Mouse (Mus musculus): Measurements from ENCODE around the gene Ube2d1.

Gene Ube2d1

DNA sequence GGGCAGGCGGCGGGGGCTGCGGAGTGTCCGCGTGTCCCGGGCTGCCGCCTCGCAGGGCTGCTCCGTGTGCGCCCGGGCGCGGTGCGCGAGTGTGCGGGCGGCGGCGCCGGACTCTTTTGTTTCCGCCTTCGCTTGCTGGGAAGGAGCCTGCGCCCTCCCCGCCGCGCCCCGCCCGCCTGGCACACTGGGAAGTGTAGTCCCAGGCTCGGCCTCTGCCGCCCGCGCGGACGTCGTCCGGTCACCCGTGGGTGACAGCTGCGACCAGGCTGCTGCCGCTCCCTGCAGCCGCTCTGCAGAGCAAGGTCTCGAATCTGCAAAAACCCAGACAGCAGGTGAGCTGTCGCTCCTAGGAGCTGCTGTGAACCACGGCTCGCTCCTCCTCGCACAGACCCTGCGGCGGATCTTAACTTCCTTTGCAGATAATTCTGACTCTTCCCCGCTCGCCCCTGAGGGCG lies at the start of gene Ube2d1:
Gene Ube2d1, minus strand, starts transcription at position 137 of the 455 bp plus-strand sequence.
- peak; percentile 91 for DNase-seq

DNA sequence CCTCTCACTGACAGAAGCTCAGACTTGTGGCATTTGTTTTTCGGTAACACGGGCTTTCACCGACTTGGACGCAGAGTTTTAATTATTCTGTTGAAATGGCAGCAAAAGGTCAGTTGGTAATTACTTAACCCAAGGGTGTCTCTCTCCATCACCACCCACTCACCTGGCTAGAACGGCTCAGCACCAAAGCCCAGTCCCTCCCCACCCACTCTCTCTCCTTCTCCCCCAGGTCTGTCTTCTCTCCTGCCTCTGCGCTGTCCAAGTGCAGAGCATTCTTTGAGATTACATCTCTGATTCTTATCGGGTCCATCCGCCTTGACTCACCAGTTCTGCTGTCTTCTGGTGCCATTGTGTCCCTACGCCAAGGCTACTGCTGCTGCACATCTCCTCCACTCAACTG lies 47.8 kb upstream of the Ube2d1 start:
- no peak for DNase-seq

DNA sequence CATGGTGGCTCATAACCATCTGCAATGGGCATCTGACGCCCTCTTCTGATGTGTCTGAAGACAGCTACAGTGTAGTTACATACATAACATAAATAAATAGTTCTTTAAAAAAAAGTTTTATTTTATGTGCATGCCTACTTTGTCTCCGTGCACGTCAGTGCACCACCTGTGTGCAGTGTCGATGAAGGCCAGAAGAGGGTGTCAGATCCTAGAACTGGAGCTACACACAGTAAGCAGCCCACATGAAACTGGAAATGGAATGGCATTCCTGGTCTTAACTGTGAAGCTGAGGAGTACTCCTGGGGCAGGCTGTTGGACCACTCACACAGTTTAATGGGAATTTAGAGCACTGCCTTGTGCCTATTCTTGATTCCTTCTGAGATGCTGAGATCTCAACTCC lies 47.3 kb upstream of the Ube2d1 start:
- DNase-seq: no peak

DNA sequence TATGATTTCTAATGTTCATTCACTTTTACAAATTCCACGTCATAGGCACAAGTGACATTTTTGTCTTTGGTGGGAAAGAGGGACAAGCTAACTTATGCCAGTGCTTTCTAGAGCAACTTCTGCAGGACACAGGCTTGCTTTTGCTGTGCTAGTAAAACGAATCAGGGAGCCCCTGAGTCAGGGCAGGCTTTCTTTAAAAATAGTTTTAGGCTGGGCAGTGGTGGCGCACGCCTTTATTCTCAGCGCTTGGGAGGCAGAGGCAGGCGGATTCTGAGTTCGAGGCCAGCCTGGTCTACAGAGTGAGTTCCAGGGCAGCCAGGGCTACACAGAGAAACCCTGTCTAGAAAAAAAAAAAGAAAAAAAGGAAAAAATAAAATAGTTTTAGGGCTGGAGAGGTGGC lies 46.8 kb upstream of the Ube2d1 start:
- no peak for DNase-seq

DNA sequence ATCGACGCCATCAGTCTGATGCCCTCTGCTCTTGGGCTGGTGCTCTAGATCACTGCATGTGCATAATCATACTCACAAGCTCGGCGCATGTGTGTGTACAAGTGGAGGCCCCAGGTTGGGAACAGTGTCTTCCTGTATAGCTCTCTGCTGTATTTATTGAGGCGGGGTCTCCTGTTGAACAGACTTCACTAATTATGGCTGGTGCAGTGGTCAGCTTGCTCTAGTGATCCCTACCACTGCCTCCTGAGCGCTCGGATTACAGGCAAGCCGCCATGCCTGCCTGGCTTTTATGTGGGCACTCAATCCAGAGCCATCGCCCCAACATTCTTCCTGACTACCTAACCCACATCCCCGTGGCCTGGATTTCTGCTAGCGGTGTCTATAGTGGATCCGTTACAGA lies 45.0 kb upstream of the Ube2d1 start:
- no peak for DNase-seq

DNA sequence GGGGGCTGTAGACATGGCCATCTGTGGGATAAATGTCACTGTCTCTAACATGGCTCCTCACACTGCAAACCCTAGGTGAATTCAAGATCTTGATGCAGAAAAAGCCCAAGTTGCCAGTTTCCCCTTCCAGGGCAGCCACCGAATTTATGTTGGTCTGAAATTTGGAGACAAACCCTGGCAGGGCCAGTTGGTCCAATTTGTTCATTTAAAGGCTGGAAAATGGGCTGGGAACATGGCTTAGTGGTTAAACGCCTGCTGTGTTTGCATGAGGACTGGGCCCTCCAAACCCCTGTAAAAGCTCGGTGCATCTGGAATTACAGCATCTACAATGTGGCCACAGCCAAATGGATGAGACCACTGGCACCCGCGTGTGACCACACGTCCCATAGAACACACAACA lies 44.2 kb upstream of the Ube2d1 start:
- no peak for DNase-seq

DNA sequence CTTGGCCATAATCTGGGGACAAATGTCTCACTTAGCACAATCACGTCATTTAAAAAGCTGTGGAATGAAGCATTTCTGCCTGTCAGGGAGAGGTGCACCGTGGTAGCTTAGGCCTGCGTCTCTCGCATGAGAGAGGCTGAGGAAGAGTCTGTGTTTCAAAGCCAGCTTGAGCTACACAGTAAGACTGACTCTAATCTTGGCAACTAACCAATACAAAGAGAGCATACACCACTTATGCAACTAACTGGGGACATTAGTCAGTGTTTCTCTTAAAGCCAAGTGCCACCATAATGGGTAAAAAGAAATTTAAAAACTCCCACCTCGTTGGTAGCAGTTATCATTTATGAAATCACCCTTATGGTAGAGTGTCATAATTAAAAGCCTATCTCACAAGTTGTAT lies 43.8 kb upstream of the Ube2d1 start:
- DNase-seq: no peak

DNA sequence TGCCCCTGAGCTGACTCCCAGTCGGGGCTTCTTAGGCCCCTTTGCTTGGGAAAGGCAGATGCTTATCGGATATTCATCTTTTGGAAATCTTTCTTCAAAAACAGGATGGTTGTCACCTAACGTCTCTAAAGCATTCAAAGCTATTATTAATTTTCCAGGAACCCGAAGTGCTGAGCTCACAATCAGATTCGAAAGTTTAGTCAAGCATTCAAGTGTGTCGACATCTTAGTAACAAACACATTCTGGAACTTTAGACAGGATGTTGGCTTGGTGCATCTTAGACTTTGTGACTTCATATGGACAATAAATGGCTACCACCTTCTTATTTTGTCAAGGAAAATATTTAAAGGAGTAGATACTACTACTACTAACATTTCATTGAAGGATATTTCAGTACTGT lies 43.3 kb upstream of the Ube2d1 start:
- DNase-seq: no peak

DNA sequence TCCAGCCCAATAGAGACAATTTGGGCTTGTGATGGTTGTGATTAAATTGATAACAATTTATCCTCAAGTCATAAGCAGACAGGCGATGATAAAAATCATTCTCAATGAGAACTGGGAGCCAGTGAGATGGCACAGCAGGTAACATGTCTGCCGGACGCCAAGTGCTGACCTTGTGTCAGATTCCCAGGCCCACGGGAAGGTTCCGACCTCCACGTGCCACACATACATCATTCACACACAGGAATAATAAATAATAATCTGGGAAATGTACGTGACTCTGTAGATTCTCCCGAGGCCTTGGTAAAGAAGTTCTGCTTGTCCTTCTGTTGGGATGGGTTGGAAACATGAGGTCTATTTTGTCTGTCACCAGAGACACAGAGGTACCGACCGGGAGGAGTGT lies 42.3 kb upstream of the Ube2d1 start:
- no peak for DNase-seq

DNA sequence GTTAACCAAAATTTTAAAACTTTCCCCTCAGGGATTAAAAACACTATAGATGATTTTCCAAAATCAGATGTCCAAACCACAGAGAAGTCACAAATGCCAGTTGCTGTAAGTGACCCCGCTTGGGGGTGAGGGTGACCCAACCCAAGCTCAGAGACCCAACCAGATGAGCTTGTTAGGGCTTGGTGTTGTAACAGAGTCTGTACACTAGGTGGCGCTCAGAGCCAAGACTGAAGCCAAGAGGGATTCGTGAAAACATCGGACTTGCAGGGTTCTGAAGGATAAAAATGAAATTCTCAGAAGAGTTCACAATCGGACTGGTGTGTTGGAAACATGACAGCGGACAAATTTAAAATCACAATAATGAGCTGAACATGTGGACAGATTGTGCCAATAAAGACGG lies 41.7 kb upstream of the Ube2d1 start:
- peak; percentile 53 for DNase-seq

DNA sequence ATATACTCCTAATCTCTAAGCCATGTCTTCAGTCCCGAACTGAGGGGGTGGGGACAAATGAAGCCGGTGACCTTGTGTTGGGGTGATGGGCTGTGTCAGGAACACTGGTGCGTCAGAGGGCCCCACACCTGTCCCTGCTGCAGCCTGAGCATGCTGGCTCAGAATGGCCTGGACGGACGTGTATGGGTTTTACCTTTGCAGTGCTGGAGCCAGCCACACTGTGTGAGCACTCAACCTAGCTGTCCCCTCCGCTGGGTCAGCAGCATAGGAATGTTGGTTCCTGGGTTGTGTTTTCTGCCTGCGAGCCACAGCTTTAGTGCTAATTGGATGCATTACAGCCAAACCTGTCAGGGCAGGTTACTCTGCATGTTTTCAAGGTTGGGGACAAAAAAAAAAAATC lies 41.1 kb upstream of the Ube2d1 start:
- DNase-seq: no peak

DNA sequence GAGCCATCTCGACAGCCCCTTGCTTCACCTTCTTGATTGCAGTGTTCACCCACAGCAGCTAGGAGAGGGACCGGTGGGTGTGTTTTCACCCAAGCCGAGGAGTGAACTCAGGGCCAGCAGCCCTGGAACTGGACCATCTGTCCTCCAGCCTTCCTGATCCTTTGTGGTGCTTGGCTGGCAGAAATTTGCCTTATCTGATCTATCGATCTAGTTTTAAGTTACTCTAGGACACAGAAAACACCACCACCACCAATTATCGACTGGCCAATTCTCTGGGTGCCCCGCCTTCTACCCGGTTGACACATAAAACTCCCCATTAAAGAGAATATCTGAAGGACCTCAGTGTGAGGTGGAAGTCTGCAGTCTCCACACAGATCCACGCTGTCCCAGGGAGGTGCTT lies 38.6 kb upstream of the Ube2d1 start:
- no peak for DNase-seq

DNA sequence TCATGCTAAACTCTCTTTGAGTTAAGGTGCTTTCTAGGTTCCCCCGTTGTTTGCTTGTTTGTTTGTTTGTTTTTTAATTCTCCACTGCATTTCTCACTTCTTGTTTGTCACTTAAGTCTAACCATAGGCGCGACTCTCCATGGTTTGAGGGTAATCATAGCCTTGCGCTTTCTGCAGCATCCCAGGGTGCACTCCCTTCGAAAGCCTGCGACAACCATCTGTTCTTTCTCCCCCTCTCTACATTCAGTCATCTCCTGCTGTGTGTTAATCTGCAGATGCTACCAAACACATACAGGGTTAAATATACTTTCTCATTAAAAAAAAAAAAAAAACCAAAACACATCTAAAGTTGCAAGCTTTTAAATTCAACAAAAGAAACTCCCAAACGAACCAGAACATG lies 31.4 kb upstream of the Ube2d1 start:
- DNase-seq: no peak

DNA sequence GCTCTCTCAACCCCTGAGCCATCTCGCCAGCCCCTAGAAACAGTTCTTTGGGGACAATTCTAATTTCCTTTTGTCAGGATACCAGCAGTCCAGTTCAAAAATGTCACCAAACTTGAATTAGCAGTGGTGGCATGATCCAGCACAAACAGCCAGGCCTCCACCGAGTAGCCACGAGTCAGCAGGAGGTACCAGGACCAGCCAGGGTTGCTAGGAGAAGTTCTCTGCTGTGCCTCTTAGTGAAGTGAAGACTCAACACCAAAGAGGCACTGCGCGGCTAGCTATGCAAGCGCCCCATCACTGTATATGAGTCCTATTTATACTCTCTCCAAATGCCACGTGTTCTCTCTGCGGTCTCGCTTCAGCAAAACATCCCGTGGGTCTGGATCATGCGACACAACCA lies 31.0 kb upstream of the Ube2d1 start:
- DNase-seq: no peak

DNA sequence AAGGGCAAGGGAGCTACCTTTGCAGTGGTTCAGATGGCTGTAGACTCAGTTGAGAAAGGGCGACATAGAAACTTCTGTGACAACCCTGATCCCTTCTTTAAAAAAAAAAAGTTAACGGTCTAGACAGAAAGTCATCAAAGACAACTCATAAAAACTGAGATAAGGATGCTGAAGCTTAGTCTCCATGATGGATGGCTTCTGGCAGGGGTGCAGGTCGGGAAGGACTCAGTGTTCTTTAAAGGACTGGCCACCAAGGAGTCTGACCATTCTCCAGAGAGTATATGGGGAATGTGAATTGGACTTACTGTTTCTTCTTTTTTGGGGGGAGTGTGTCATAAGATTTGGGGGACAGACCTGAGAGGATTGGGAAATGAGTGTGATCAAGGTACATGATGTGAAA lies 29.5 kb upstream of the Ube2d1 start:
- DNase-seq: no peak

DNA sequence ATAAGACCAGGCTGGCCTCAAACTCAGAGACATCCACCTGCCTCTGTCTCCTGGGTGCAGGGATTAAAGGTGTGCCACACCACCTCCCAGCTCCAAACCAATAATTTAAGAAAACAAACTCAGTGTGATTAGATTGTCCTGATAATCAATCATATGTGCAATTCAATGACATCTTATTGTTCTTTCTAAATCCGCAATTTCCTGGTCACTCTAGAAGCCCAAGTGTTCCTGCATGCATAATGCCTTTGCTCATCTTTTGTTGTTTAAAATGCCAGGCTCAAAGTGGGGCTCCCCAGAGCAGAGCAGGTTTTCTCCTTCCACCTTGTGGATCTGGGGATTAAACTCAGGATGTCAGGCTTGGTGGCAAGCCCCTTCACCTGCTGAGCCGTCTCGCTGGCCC lies 25.2 kb upstream of the Ube2d1 start:
- no peak for DNase-seq

DNA sequence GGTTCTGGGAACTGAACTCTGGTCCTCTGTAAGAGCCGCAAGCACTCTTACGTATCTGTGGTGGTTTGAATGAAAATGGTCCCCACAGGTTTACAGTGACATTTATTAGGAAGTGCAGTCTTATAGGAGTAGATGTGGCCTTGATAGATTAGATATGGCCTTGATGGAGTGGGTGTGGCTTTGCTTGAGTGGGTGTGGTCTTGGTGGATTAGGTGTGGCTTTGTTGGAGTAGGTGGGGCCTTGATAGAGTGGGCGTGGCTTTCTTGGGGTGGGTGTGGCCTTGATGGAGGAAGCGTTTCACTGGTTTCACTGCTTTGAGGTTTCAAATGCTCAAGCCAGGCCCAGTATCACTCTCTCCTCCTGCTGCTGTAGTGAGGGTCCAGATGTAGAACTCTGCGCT lies 23.1 kb upstream of the Ube2d1 start:
- no peak for DNase-seq

DNA sequence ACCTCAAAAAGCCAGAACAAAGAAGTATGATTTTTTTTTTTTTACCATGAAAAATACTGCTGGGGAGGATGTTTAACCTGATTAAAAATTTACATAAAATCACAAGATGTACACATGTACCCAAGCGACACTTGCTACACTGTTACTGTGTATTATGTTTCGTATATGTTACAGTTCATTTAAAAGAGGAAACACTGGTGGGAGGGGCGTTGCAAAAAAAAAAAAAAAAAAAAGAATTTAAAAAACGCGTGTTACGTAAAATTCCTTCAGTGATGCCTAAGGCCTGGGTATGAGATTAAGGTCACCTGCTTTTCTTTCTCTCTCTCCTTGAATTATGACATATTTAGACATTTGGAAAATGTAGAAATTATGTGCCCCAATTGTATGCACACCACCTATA lies 21.7 kb upstream of the Ube2d1 start:
- DNase-seq: no peak

DNA sequence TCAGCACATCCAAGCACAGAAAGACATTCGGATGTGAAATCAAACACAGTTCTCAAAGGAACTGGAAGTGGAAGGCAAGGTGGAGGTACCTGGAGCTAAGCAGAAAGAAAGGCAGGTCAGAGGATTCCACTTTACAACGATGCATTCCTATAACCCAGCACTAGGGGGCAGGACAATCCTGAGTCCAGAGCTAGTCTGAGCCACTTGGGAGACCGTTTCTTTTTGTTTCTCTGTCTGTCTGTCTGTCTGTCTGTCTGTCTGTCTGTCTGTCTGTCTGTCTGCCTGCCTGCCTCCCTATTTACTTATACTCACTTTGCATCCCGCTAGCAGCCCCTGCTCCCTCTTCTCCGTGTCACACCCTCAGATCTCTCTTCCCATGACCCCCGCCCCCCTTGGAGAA lies 21.1 kb upstream of the Ube2d1 start:
- DNase-seq: no peak

DNA sequence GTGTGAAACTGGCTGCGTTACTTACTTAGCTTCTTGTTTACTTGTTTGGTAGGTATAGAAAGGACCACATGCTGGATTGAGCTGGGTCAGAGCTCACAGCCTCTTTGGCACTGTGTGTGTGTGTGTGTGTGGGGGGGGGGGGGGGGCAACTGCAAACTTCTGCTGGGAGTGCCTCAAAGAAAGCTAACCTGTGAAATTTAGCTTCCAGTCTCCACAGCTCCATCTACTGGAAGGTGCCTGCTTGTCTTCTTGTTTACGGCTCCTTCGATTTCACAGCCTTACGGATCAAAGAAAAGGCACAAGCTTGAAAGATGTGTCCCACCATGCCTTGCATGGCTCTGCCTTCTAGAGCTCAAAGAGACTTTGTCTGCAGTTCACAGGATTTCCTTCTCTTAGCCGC lies 17.4 kb upstream of the Ube2d1 start:
- no peak for DNase-seq

DNA sequence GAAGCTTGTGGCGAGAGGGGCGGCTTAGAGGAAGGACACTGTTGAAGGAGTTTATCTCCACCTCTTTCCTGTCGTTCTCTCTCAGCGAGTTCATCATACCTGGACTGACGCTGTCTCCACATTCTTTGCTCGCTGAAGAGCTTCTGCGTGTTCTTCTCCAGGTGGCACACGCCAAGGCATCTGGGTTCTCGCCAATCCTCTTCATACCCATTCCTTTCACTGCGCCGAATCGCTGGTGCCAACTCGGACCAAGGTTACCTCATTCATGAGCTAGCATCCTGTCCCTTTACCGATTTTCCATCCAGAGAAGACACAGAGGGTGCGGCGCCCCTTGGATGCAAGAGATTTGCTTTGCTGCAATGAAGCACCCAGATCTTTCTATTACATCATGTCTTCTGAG lies 15.1 kb upstream of the Ube2d1 start:
- DNase-seq: peak; percentile 55

DNA sequence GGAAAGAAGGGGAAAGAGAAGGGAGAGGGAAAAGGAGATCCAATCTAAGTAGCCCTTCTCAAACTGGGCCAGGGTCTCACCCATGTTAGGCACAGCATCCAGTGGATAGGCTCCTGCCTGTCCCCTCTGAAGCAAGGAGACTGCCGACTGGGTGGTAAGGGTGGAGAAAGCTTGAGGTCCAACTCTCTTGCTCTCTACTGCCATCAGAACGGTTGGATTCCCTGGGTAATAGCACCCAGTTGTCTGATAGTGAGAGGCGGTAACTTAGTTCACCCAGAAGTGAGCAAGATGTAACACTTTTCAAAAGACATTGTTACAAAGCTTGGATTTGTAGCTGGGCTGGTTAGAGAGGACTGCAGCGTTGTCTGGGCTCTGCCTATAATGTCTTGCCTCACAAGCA lies 8.2 kb upstream of the Ube2d1 start:
- DNase-seq: no peak

DNA sequence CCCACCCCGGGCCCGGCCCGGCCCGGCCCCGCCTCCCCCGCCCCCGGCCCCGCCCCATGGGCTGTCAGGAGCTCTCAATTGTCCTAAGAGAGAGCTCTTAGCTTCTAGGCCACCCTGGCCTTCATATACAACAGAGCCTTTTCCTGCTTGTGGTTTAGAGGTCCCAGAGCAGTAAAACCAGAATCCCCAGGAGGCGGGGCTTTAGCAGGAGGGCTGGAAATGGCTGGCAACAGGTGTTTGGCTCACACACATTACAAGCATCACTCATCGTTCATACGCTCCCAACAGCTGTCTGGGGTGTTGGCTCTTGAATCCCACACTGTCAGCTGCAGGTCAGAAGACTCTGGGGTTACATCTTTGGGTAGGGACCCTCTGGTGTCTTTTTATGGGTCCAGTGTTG lies 7.2 kb upstream of the Ube2d1 start:
- no peak for DNase-seq

DNA sequence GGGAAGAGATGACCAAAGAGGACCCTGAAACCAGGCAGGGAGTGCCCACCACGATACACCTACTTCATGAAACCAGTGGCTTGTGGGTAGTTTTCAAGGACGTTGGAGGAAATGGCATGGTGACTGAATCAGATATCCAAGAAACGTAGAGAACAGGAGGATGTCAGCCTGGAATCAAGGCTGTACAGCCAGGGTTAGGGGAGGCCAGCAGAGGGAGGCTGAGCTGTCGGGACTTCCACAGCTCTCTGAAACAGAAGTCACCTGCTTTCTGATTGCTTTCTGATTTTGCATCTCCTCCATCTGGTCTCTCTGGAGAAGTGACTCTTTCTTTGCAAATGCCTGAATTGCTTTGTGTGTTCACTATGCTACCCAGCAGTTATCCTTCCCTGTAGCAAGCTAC lies 6.7 kb upstream of the Ube2d1 start:
- no peak for DNase-seq

DNA sequence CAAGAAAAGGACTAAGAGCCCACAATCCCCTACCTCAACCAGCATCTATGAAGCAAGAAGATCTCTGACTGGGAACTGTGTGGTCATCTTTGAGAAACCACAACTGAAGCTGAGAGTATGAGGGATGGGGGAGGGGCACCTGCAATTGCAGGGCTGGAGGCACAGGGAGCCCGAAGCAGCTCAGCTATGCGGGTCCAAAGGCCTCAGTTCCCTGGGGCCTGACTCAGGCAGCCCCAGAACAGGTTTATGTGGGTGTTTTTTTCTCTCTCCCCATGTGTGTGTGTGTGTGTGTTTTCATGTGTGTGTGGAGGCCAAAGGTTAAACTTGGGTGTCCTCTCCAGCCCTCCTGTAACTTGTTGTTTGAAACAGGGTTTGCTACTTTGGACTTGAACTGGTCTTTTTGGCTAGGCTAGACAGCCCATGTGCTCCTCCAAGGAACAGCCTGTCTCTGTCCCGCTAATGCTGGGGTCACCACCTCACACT lies 6.2 kb upstream of the Ube2d1 start:
- DNase-seq: no peak

DNA sequence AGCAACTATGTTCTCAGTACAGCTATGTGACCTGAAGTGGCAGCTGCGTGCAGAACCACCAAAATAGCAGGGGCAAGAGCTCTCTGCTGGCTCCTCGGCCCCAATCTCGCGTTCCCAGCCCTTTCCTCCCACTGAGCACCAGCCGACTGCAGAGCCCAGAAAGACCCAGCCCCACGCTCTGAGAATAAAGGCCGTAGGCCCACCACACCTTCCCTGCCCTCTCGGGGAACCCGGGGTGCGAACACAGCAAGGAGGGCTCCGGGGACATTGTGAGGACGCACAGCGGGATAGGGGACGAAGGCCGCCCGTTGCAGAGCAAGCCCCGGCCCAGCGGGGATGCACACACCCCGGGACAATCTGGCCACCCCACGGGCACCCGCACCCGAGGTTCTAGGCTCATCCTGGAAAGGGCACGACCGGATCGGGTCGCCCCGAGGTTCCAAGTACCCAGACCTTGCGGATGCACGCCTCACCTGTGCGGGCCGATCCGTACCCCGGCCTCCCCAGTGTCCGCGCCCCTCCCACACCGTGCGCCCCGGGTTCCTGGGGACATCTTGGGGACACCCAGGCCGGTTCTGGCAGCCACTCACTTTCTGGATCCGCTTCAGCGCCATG lies 444 bp downstream of the Ube2d1 start:
- DNase-seq: no peak

Measured in cerebellum, adult 11-12 months (tissue).